Mouse (Mus musculus): ENCODE measurements at regions not wholly inside any gene's neighbourhood (a gene's known extent, or its start where the extent isn't known, plus 50 kb on each side); places are given as distances from the start of the nearest gene placed in this dataset.

- no peaks in the 10 kb centered on the region for H3K36me3 ChIP-seq (ENCODE audit: insufficient read depth, low read length)
- WGBS = 64% methylated on average over 6 of the region's 6 CpGs
- DNase-seq (ENCODE audit: low spot score) (no peak), ATAC-seq (no peak)
- H3K4me3 ChIP-seq (ENCODE audit: low read length) = no peak overlapping the region
- H3K9ac ChIP-seq (replicated peaks; ENCODE audit: low read length) = no peak overlapping the region
- H3K9me3 ChIP-seq (ENCODE audit: low read length) = no peaks in the 10 kb centered on the region
- H3K4me2 ChIP-seq (ENCODE audit: low read depth, low read length) = no peak overlapping the region
- no peak for TF ChIP-seq CTCF (IDR thresholded peaks at IDR 0.05; ENCODE audit: low read depth)
- no peaks in the 10 kb centered on the region for H3K4me1 ChIP-seq (ENCODE audit: insufficient read depth, low read length)
- H3K27me3 ChIP-seq (ENCODE audit: insufficient read depth, low read length) = no peaks in the 10 kb centered on the region
- no peak overlapping the region for H3K27ac ChIP-seq
These were observed 273.3 kb upstream of the Diaph2 start for GRCm38 (mm10) chrX:129476216-129476615.

- Histone ChIP-seq H3K4me3 (ENCODE audit: low read length) (no peak overlapping the region), H3K9ac (replicated peaks; ENCODE audit: low read length) (no peak overlapping the region), H3K27ac (no peak overlapping the region), H3K36me3 (ENCODE audit: insufficient read depth, low read length) (no peaks in the 10 kb centered on the region), H3K9me3 (ENCODE audit: low read length) (no peaks in the 10 kb centered on the region), H3K4me1 (ENCODE audit: insufficient read depth, low read length) (no peaks in the 10 kb centered on the region), H3K4me2 (ENCODE audit: low read depth, low read length) (no peak overlapping the region), H3K27me3 (ENCODE audit: insufficient read depth, low read length) (no peaks in the 10 kb centered on the region)
- no peak for TF ChIP-seq CTCF (IDR thresholded peaks at IDR 0.05; ENCODE audit: low read depth)
- DNase-seq (ENCODE audit: low spot score) = no peak
- WGBS = 44% methylated on average over 2 of the region's 2 CpGs
- no peak for ATAC-seq
These were observed 255.0 kb upstream of the Diaph2 start for GRCm38 (mm10) chrX:129494562-129494961.
